Mouse (Mus musculus) urinary bladder, postnatal 4 days (tissue): Measurements from ENCODE around the gene Abhd16a.
"Not testable (repeated sequence)": the region's sequence is repeated elsewhere in the genome, so short reads cannot be mapped to it uniquely, and the experiment has no call there.

Experiments
- DNase-seq, 2 experiments: peaks; one replicate each; pipeline ENCODE4 v3.0.0; 2021 to 2022; ENCODE audit warnings: low spot score in 2 of 2

Gene Abhd16a

GRCm38 (mm10) chr17:35121143-35121799 is 32.2 kb downstream of the Abhd16a start, which contains the start of gene Gpank1:
Gpank1 (plus strand) TSS chr17:35121455.
- peak; percentile 98 for DNase-seq

- no peak for DNase-seq
Observed at GRCm38 (mm10) chr17:35121871-35122303, 32.8 kb downstream of the Abhd16a start, which contains the start of gene Csnk2b. Csnk2b (minus strand) TSS chr17:35122053.

GRCm38 (mm10) chr17:35123287-35123686 is 34.2 kb downstream of the Abhd16a start:
- not testable (repeated sequence) for DNase-seq

- DNase-seq = not testable (repeated sequence)
Observed at GRCm38 (mm10) chr17:35124261-35124896, 35.3 kb downstream of the Abhd16a start.

GRCm38 (mm10) chr17:35125081-35125480 is 36.0 kb downstream of the Abhd16a start:
- DNase-seq = no peak

GRCm38 (mm10) chr17:35125578-35125977 is 36.5 kb downstream of the Abhd16a start:
- no peak for DNase-seq

- DNase-seq = peak in 1 of 2 experiments; percentile 72
Observed at GRCm38 (mm10) chr17:35126206-35126611, 37.1 kb downstream of the Abhd16a start, which contains the start of gene D17H6S53E. D17H6S53E (plus strand) TSS chr17:35126373.

- DNase-seq = no peak
Observed at GRCm38 (mm10) chr17:35127017-35127416, 38.0 kb downstream of the Abhd16a start.

GRCm38 (mm10) chr17:35128996-35129395 is 39.9 kb downstream of the Abhd16a start:
- no peak for DNase-seq

GRCm38 (mm10) chr17:35131038-35131437 is 42.0 kb downstream of the Abhd16a start:
- no peak for DNase-seq

GRCm38 (mm10) chr17:35131500-35132173 is 42.6 kb downstream of the Abhd16a start, which contains the start of gene Apom:
Apom (minus strand) TSS chr17:35132050.
- no peak for DNase-seq

GRCm38 (mm10) chr17:35132174-35132560 is 43.1 kb downstream of the Abhd16a start:
- no peak for DNase-seq

- no peak for DNase-seq
Observed at GRCm38 (mm10) chr17:35133517-35133916, 44.5 kb downstream of the Abhd16a start.

GRCm38 (mm10) chr17:35134801-35135590 is 45.9 kb downstream of the Abhd16a start, which contains the start of gene Bag6:
Bag6 (plus strand) TSS chr17:35135178.
- peak; percentile 92 to 94 for DNase-seq

- no peak for DNase-seq
Observed at GRCm38 (mm10) chr17:35135591-35136320, 46.7 kb downstream of the Abhd16a start.

- DNase-seq = no peak
Observed at GRCm38 (mm10) chr17:35139269-35139668, 50.2 kb downstream of the Abhd16a start.

GRCm38 (mm10) chr17:35140490-35140996 is 51.5 kb downstream of the Abhd16a start:
- no peak for DNase-seq

- peak in 1 of 2 experiments; percentile 56 for DNase-seq
Observed at GRCm38 (mm10) chr17:35141971-35142370, 52.9 kb downstream of the Abhd16a start.

GRCm38 (mm10) chr17:35146139-35146538 is 57.1 kb downstream of the Abhd16a start:
- no peak for DNase-seq

- DNase-seq = no peak
Observed at GRCm38 (mm10) chr17:35147348-35147747, 58.3 kb downstream of the Abhd16a start.
